ENCODE assay signal across 9 mouse cellular contexts in genomic region chr6:144074826-144075225, GRCm38 (mm10).
A peak's percentile ranks its signal among the peaks of the same experiment; 100 is the strongest.
DNase-seq lines count a peak whose midpoint lies in the region; ATAC-seq lines count a peak whose summit lies in the region.
"Had no signal": no experiment of that assay in that cellular context is flagged by ENCODE, and none has a peak within 500 bp of the region (broad histone marks: within the 10 kb centered on the region; RNA-seq: fewer than 3 reads in every experiment).

No protein-coding gene starts in this region.

- H3K9ac ChIP-seq in intestine, embryonic 15.5 days, result no peak overlapping the region

- H3K27ac ChIP-seq in heart, embryonic 10.5 days, result no peak overlapping the region
- no peak overlapping the region for H3K27ac ChIP-seq in intestine, embryonic 15.5 days

- no peaks in the 10 kb centered on the region for H3K27me3 ChIP-seq in heart, embryonic 10.5 days (ENCODE audit: insufficient read depth, poor library complexity, severe bottlenecking)
- no peaks in the 10 kb centered on the region for H3K27me3 ChIP-seq in intestine, embryonic 15.5 days (replicated peaks)

- peak; percentile 54 to 61 for DNase-seq in heart, adult 18-20 months
- no peak for DNase-seq in heart, embryonic 10.5 days (ENCODE audit: low spot score)
- DNase-seq in MN1 (ENCODE audit: low spot score), result peak; percentile 56
- peak; percentile 95 for DNase-seq in fibroblast of lung, adult 2 months (ENCODE audit: low read depth)
- DNase-seq in right cerebral cortex, postnatal 10 days (ENCODE audit: low spot score in 2 of 2), result peak; percentile 67 to 73

- no peak overlapping the region for H3K4me3 ChIP-seq in heart, embryonic 10.5 days
- H3K4me3 ChIP-seq in intestine, embryonic 15.5 days (replicated peaks), result no peak overlapping the region
- H3K4me3 ChIP-seq: erythroblast, embryonic 14.5 days had no signal

- H3K9me3 ChIP-seq in heart, embryonic 10.5 days, result no peaks in the 10 kb centered on the region
- no peaks in the 10 kb centered on the region for H3K9me3 ChIP-seq in intestine, embryonic 15.5 days

- no peaks in the 10 kb centered on the region for H3K36me3 ChIP-seq in heart, embryonic 10.5 days
- no peaks in the 10 kb centered on the region for H3K36me3 ChIP-seq in intestine, embryonic 15.5 days

- peak; percentile 93 for ATAC-seq in intestine, embryonic 15.5 days
- ATAC-seq in granulocyte monocyte progenitor cell, adult 5-6 weeks (replicated peaks; ENCODE audit: poor library complexity, severe bottlenecking), result no peak
- ATAC-seq in activated CD4-positive, CD25-positive, alpha-beta regulatory T cell, adult 4 months, result no peak

- no peaks in the 10 kb centered on the region for H3K4me1 ChIP-seq in heart, embryonic 10.5 days
- peaks cover 5% of the 10 kb centered on the region; the same call in 1 of the 2 replicates for H3K4me1 ChIP-seq in intestine, embryonic 15.5 days (replicated peaks)

- H3K4me2 ChIP-seq in intestine, embryonic 15.5 days (replicated peaks), result no peak overlapping the region; the same call in 1 of the 2 replicates

- 59% methylated on average over 9 of the region's 9 CpGs for WGBS in heart, embryonic 10.5 days
- WGBS in intestine, embryonic 15.5 days, result 34% methylated on average over 9 of the region's 9 CpGs
